Mouse (Mus musculus) forebrain, embryonic 14.5 days (tissue): Measurements from ENCODE around the gene Epha10. TPM values are rescaled to one million over a fixed set of nuclear protein-coding genes. Genes with fewer than 3 reads are reported as not detected.

Source experiments
- ATAC-seq: fragments of 200-750 bp; cut with Nextera tagmentation; 2 replicates; pipeline ENCODE4 v1.8.0; 2017; ENCODE audit warnings: mild to moderate bottlenecking, moderate library complexity
- DNase-seq: peaks from one replicate; pipeline ENCODE4 v3.0.0-alpha.2; 2015; ENCODE audit warnings: low spot score
- H3K27ac ChIP-seq: fragments of 300-500 bp; sonication (generic); 2 replicates; pipeline ENCODE4 v1.5.1; 2014; ENCODE audit warnings: low read depth, mild to moderate bottlenecking, control low read depth, low read length, moderate library complexity
- H3K27me3 ChIP-seq: fragments of 300-500 bp; sonication (generic); replicated peaks from 2 replicates; pipeline ENCODE4 v1.6.1; 2014; ENCODE audit warnings: low read length, control low read depth, mixed read lengths; ENCODE audit not compliant: control insufficient read depth, insufficient read depth
- H3K36me3 ChIP-seq: fragments of 300-500 bp; sonication (generic); 2 replicates; pipeline ENCODE4 v1.6.1; 2014; ENCODE audit warnings: low read length, control low read depth; ENCODE audit not compliant: control insufficient read depth, insufficient read depth
- H3K4me1 ChIP-seq: fragments of 300-500 bp; sonication (generic); 2 replicates; pipeline ENCODE4 v1.6.1; 2014; ENCODE audit warnings: antibody characterized with exemption, low read length, control low read depth; ENCODE audit not compliant: control insufficient read depth, insufficient read depth
- H3K4me2 ChIP-seq: fragments of 300-500 bp; sonication (generic); 2 replicates; pipeline ENCODE4 v1.6.1; 2014; ENCODE audit warnings: mild to moderate bottlenecking, control low read depth, low read length
- H3K4me3 ChIP-seq: fragments of 300-500 bp; sonication (generic); 2 replicates; pipeline ENCODE4 v1.5.1; 2014; ENCODE audit warnings: low read depth, low read length, control low read depth
- H3K9ac ChIP-seq: fragments of 300-500 bp; sonication (generic); 2 replicates; pipeline ENCODE4 v1.6.1; 2014; ENCODE audit warnings: mild to moderate bottlenecking, low read length, control low read depth, moderate library complexity
- H3K9me3 ChIP-seq: fragments of 300-500 bp; sonication (generic); replicated peaks from 2 replicates; pipeline ENCODE4 v1.6.1; 2016; ENCODE audit warnings: low read length, control low read depth, mixed read lengths; ENCODE audit not compliant: control insufficient read depth
- WGBS: fragments of 180-500 bp; shearing (Covaris S2); extraction: QIAGEN DNeasy Blood & Tissue Kit; methylation state at CpG from one replicate; pipeline ENCODE4 v1.1.7; 2014; 5-methylcytosine and 5-hydroxymethylcytosine counted together
- polyA plus RNA-seq: library from polyadenylated mRNA; unstranded; fragments of >200 nt; fragmentation: Nextera tagmentation; extraction: Ambion mirVana; gene quantifications from 2 replicates; pipeline ENCODE4 v1.2.1, GENCODE M21; 2014

The Epha10 gene
- polyA plus RNA-seq, 1 experiment from 2014 or later, result 0.27 TPM

- H3K4me1 ChIP-seq, result no peaks in the 10 kb centered on the region
These were observed 69.7 kb downstream of the Epha10 start for GRCm38 (mm10) chr4:124950181-124951035.

GRCm38 (mm10) chr4:124951036-124951433 is 70.3 kb downstream of the Epha10 start:
- ATAC-seq (no peak), DNase-seq (no peak)
- Histone ChIP-seq H3K27me3 (no peaks in the 10 kb centered on the region), H3K9ac (no peak overlapping the region), H3K4me1 (no peaks in the 10 kb centered on the region), H3K4me2 (no peak overlapping the region), H3K4me3 (no peak overlapping the region), H3K36me3 (no peaks in the 10 kb centered on the region), H3K27ac (no peak overlapping the region), H3K9me3 (no peaks in the 10 kb centered on the region)
- 56% methylated on average over 10 of the region's 10 CpGs for WGBS

More at GRCm38 (mm10) chr4:124950181-124951035, 69.7 kb downstream of the Epha10 start:
- ATAC-seq, result no peak
- Histone ChIP-seq H3K9ac (no peak overlapping the region), H3K27me3 (no peaks in the 10 kb centered on the region), H3K4me2 (no peak overlapping the region), H3K9me3 (no peaks in the 10 kb centered on the region), H3K27ac (no peak overlapping the region), H3K4me3 (no peak overlapping the region), H3K36me3 (no peaks in the 10 kb centered on the region)
- DNase-seq, result no peak
- WGBS, result 84% methylated on average over 21 of the region's 21 CpGs

- no peaks in the 10 kb centered on the region for H3K27me3 ChIP-seq
- H3K9ac ChIP-seq, result no peak overlapping the region
- no peaks in the 10 kb centered on the region for H3K4me1 ChIP-seq
- WGBS, result 69% methylated on average over 4 of the region's 4 CpGs
- no peak for DNase-seq
- H3K36me3 ChIP-seq, result no peaks in the 10 kb centered on the region
- H3K27ac ChIP-seq, result no peak overlapping the region
- H3K4me2 ChIP-seq, result no peak overlapping the region
- ATAC-seq, result no peak
- no peak overlapping the region for H3K4me3 ChIP-seq
- no peaks in the 10 kb centered on the region for H3K9me3 ChIP-seq
These were observed 72.8 kb downstream of the Epha10 start for GRCm38 (mm10) chr4:124953546-124953945.

GRCm38 (mm10) chr4:124957284-124957683 is 76.6 kb downstream of the Epha10 start:
- no peak overlapping the region for H3K27ac ChIP-seq
- no peak overlapping the region for H3K4me3 ChIP-seq
- ATAC-seq (no peak), DNase-seq (no peak)
- H3K4me1 ChIP-seq, result no peaks in the 10 kb centered on the region
- no peaks in the 10 kb centered on the region for H3K27me3 ChIP-seq
- 85% methylated on average over 2 of the region's 2 CpGs for WGBS
- H3K9me3 ChIP-seq, result no peaks in the 10 kb centered on the region
- H3K4me2 ChIP-seq, result no peak overlapping the region
- no peaks in the 10 kb centered on the region for H3K36me3 ChIP-seq
- H3K9ac ChIP-seq, result no peak overlapping the region

- DNase-seq, result no peak
- Histone ChIP-seq H3K36me3 (no peaks in the 10 kb centered on the region), H3K27me3 (no peaks in the 10 kb centered on the region), H3K27ac (no peak overlapping the region), H3K9ac (no peak overlapping the region), H3K4me1 (no peaks in the 10 kb centered on the region), H3K4me2 (no peak overlapping the region), H3K9me3 (no peaks in the 10 kb centered on the region), H3K4me3 (no peak overlapping the region)
- ATAC-seq, result no peak
- 75% methylated on average over 11 of the region's 11 CpGs for WGBS
These were observed 78.4 kb downstream of the Epha10 start for GRCm38 (mm10) chr4:124959062-124959461.

- ATAC-seq (no peak), DNase-seq (no peak)
- H3K36me3 ChIP-seq, result no peaks in the 10 kb centered on the region
- no peak overlapping the region for H3K4me3 ChIP-seq
- H3K9ac ChIP-seq, result no peak overlapping the region
- no peak overlapping the region for H3K4me2 ChIP-seq
- WGBS, result 90% methylated on average over 11 of the region's 11 CpGs
- no peak overlapping the region for H3K27ac ChIP-seq
- no peaks in the 10 kb centered on the region for H3K27me3 ChIP-seq
- no peaks in the 10 kb centered on the region for H3K4me1 ChIP-seq
- H3K9me3 ChIP-seq, result no peaks in the 10 kb centered on the region
These were observed 80.2 kb downstream of the Epha10 start for GRCm38 (mm10) chr4:124960940-124961339.

- Histone ChIP-seq H3K9me3 (no peaks in the 10 kb centered on the region), H3K27me3 (no peaks in the 10 kb centered on the region), H3K36me3 (no peaks in the 10 kb centered on the region), H3K27ac (no peak overlapping the region), H3K4me1 (no peaks in the 10 kb centered on the region), H3K4me2 (no peak overlapping the region), H3K9ac (no peak overlapping the region), H3K4me3 (no peak overlapping the region)
- ATAC-seq (no peak), DNase-seq (no peak)
- 69% methylated on average over 11 of the region's 11 CpGs for WGBS
These were observed 81.9 kb downstream of the Epha10 start for GRCm38 (mm10) chr4:124962576-124962975.

GRCm38 (mm10) chr4:124964912-124965599 is 84.4 kb downstream of the Epha10 start:
- no peak overlapping the region for H3K4me2 ChIP-seq
- no peak overlapping the region for H3K4me3 ChIP-seq
- WGBS, result 7% methylated on average over 8 of the region's 8 CpGs

More at GRCm38 (mm10) chr4:124964912-124965599, 84.4 kb downstream of the Epha10 start:
- Histone ChIP-seq H3K27me3 (no peaks in the 10 kb centered on the region), H3K4me1 (no peaks in the 10 kb centered on the region), H3K9me3 (no peaks in the 10 kb centered on the region), H3K27ac (no peak overlapping the region), H3K9ac (no peak overlapping the region), H3K36me3 (no peaks in the 10 kb centered on the region)
- DNase-seq, result no peak
- no peak for ATAC-seq
